Mouse (Mus musculus) spleen, postnatal 14 days (tissue): ENCODE measurements around the gene Slc47a2.

Experiments
- DNase-seq, 2 experiments: peaks; one replicate each; pipeline ENCODE4 v3.0.0; 2021 to 2022; ENCODE audit warnings: low spot score in 2 of 2

Gene Slc47a2

GRCm38 (mm10) chr11:61342505-61343420 is at the start of gene Slc47a2:
Gene Slc47a2 (minus strand): TSS chr11:61342860.
- no peak for DNase-seq

- DNase-seq = no peak
Observed at GRCm38 (mm10) chr11:61388936-61389335, 46.3 kb upstream of the Slc47a2 start.

- DNase-seq = peak in 1 of 2 experiments; percentile 10
Observed at GRCm38 (mm10) chr11:61388012-61388411, 45.4 kb upstream of the Slc47a2 start.

- no peak for DNase-seq
Observed at GRCm38 (mm10) chr11:61387233-61387632, 44.6 kb upstream of the Slc47a2 start.

- no peak for DNase-seq
Observed at GRCm38 (mm10) chr11:61385725-61386124, 43.1 kb upstream of the Slc47a2 start.

- no peak for DNase-seq
Observed at GRCm38 (mm10) chr11:61381272-61381671, 38.6 kb upstream of the Slc47a2 start.

- DNase-seq = no peak
Observed at GRCm38 (mm10) chr11:61378651-61379050, 36.0 kb upstream of the Slc47a2 start.

- DNase-seq = no peak
Observed at GRCm38 (mm10) chr11:61377881-61378613, 35.4 kb upstream of the Slc47a2 start, which contains the start of gene Slc47a1. Gene Slc47a1 (minus strand): TSS chr11:61378345.

GRCm38 (mm10) chr11:61368668-61369067 is 26.0 kb upstream of the Slc47a2 start:
- no peak for DNase-seq

GRCm38 (mm10) chr11:61366517-61367273 is 24.0 kb upstream of the Slc47a2 start:
- DNase-seq = no peak

- no peak for DNase-seq
Observed at GRCm38 (mm10) chr11:61365938-61366337, 23.3 kb upstream of the Slc47a2 start.

GRCm38 (mm10) chr11:61364096-61364495 is 21.4 kb upstream of the Slc47a2 start:
- DNase-seq = no peak

- no peak for DNase-seq
Observed at GRCm38 (mm10) chr11:61361515-61362190, 19.0 kb upstream of the Slc47a2 start.

GRCm38 (mm10) chr11:61356600-61356999 is 13.9 kb upstream of the Slc47a2 start:
- no peak for DNase-seq

- DNase-seq = no peak
Observed at GRCm38 (mm10) chr11:61356111-61356510, 13.5 kb upstream of the Slc47a2 start.

- no peak for DNase-seq
Observed at GRCm38 (mm10) chr11:61355351-61355750, 12.7 kb upstream of the Slc47a2 start.

- DNase-seq = no peak
Observed at GRCm38 (mm10) chr11:61354346-61354745, 11.7 kb upstream of the Slc47a2 start.

- no peak for DNase-seq
Observed at GRCm38 (mm10) chr11:61353038-61353437, 10.4 kb upstream of the Slc47a2 start.

GRCm38 (mm10) chr11:61352138-61352651 is 9.5 kb upstream of the Slc47a2 start:
- no peak for DNase-seq

GRCm38 (mm10) chr11:61349337-61349736 is 6.7 kb upstream of the Slc47a2 start:
- DNase-seq = peak; percentile 37 to 56

- DNase-seq = no peak
Observed at GRCm38 (mm10) chr11:61346133-61346532, 3.5 kb upstream of the Slc47a2 start.
